Mouse (Mus musculus) heart, postnatal 0 days (tissue): Measurements from ENCODE around the gene A2ml1.

ENCODE experiments used
- CTCF ChIP-seq: IDR thresholded peaks from 2 replicates; pipeline ENCODE4 v1.5.1; 2016; ENCODE audit warnings: antibody characterized with exemption, control low read depth, low read depth
- EP300 ChIP-seq: IDR thresholded peaks from 2 replicates; pipeline ENCODE4 v1.6.1; 2016; ENCODE audit warnings: antibody characterized with exemption, low read depth

- no peak for TF ChIP-seq CTCF
- TF ChIP-seq EP300, result no peak
Observed at GRCm38 (mm10) chr6:128533296-128533695, 48.1 kb downstream of the A2ml1 start.
